Mouse (Mus musculus): ENCODE results near the gene Pcbp4. TPM values are rescaled to one million over a fixed set of nuclear protein-coding genes. Genes with fewer than 3 reads are reported as not detected.
A peak's percentile ranks its signal among the peaks of the same experiment; 100 is the strongest.

The Pcbp4 gene
- polyA plus RNA-seq, 1 experiment from 2014 or later = 299 TPM

- peak overlapping the region; percentile 68 for H3K4me2 ChIP-seq
- under 1% methylated on average over 23 of the region's 23 CpGs for WGBS
- ATAC-seq (ENCODE audit: low FRiP score) = peak; percentile 39
- H3K4me3 ChIP-seq (replicated peaks) = peak overlapping the region; percentile 38
- no peaks in the 10 kb centered on the region for H3K9me3 ChIP-seq
- no peaks in the 10 kb centered on the region for H3K36me3 ChIP-seq (replicated peaks)
- no peaks in the 10 kb centered on the region for H3K27me3 ChIP-seq
- H3K27ac ChIP-seq = peak overlapping the region; percentile 65; the same call in 1 of the 2 replicates
- peak overlapping the region; percentile 56; the same call in 1 of the 2 replicates for H3K9ac ChIP-seq
- peaks cover 66% of the 10 kb centered on the region for H3K4me1 ChIP-seq
Observed at GRCm38 (mm10) chr9:106448498-106449031, 4.5 kb upstream of the Pcbp4 start.

DNA sequence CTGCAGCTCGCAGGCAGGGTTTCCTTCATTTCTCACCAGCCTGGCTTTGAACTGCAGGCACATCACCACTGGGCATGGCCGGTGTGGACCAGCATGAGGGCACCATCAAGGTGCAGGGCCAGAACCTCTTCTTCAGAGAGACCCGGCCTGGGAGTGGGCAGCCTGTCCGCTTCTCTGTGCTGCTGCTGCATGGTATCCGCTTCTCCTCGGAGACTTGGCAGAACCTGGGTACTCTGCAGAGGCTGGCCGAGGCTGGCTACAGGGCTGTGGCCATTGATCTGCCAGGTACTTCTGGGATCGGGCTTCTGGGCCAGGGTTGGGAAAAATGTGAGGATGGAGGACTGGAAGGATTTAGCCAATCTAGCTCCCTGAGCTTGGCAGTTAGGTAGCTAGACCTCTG lies 3.1 kb upstream of the Pcbp4 start:
- Histone ChIP-seq H3K36me3 (replicated peaks) (no peaks in the 10 kb centered on the region), H3K9ac (no peak overlapping the region), H3K27me3 (no peaks in the 10 kb centered on the region), H3K4me3 (replicated peaks) (no peak overlapping the region), H3K27ac (no peak overlapping the region), H3K4me1 (peaks cover 68% of the 10 kb centered on the region), H3K9me3 (no peaks in the 10 kb centered on the region), H3K4me2 (no peak overlapping the region)
- WGBS = 88% methylated on average over 8 of the region's 8 CpGs
- no peak for ATAC-seq (ENCODE audit: low FRiP score)

DNA sequence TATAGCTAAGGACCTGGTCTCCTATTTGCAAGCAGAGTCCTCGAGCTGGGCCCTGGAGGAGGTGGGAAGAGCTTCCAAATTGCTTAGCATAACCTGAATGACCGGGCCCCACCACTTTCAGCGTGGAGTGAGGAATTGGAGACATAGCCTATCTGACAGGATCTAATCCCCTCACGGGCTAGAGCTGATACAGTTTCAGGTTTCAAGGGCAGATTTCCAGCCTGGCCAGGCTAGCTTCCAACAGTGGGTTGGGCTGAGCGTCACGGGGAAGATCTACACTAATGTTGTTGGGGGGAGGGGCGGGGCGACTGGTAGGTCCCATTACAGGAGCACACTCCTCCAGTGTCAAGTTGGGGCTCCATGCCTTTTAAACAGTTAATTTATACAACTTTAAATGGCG lies 2.4 kb upstream of the Pcbp4 start:
- Histone ChIP-seq H3K27me3 (no peaks in the 10 kb centered on the region), H3K27ac (no peak overlapping the region), H3K4me1 (peaks cover 71% of the 10 kb centered on the region), H3K4me3 (replicated peaks) (no peak overlapping the region), H3K36me3 (replicated peaks) (no peaks in the 10 kb centered on the region), H3K9ac (no peak overlapping the region), H3K4me2 (no peak overlapping the region), H3K9me3 (no peaks in the 10 kb centered on the region)
- ATAC-seq (ENCODE audit: low FRiP score) = no peak
- 28% methylated on average over 9 of the region's 9 CpGs for WGBS

DNA sequence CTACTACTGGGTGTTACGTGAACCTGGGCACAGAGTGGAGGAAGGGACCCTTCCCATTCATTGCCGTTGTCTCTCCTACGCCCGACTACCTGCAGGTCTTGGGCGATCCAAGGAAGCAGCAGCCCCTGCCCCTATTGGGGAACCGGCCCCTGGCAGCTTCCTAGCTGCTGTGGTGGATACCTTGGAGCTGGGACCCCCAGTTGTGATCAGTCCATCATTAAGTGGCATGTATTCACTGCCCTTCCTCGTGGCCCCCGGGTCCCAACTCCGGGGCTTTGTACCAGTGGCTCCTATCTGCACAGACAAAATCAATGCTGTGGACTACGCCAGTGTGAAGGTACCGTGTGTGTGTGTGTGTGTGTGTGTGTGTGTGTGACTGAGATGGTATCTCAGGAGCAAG lies 1.8 kb upstream of the Pcbp4 start:
- Histone ChIP-seq H3K4me3 (replicated peaks) (no peak overlapping the region), H3K9me3 (no peaks in the 10 kb centered on the region), H3K36me3 (replicated peaks) (no peaks in the 10 kb centered on the region), H3K9ac (no peak overlapping the region), H3K27ac (no peak overlapping the region), H3K27me3 (no peaks in the 10 kb centered on the region), H3K4me1 (peaks cover 72% of the 10 kb centered on the region), H3K4me2 (no peak overlapping the region)
- ATAC-seq (ENCODE audit: low FRiP score) = no peak
- 78% methylated on average over 11 of the region's 11 CpGs for WGBS

DNA sequence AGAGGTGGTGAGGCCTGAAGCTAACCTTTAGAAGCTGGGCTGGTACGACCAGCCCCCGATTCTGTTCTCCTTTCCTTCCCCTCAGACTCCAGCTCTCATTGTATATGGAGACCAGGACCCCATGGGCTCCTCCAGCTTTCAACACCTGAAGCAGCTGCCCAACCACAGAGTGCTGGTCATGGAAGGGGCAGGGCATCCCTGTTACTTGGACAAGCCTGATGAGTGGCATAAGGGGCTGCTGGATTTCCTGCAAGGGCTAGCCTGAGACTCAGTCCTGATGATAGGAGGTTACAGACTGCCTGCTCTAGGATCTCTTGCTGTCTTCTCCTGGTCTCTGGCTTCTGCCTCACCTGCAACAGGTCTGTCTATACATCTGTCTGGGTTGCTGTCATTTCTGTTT lies 1.2 kb upstream of the Pcbp4 start:
- WGBS = 61% methylated on average over 2 of the region's 2 CpGs
- Histone ChIP-seq H3K36me3 (replicated peaks) (peaks cover under 1% of the 10 kb centered on the region; the same call in 1 of the 2 replicates), H3K4me1 (peaks cover 76% of the 10 kb centered on the region), H3K9ac (no peak overlapping the region), H3K4me3 (replicated peaks) (no peak overlapping the region), H3K27me3 (no peaks in the 10 kb centered on the region), H3K9me3 (no peaks in the 10 kb centered on the region), H3K4me2 (peak overlapping the region; percentile 96; the same call in 1 of the 2 replicates), H3K27ac (no peak overlapping the region)
- no peak for ATAC-seq (ENCODE audit: low FRiP score)

- Histone ChIP-seq H3K9ac (peak overlapping the region; percentile 92; the same call in 1 of the 2 replicates), H3K4me3 (replicated peaks) (peak overlapping the region; percentile 78), H3K9me3 (no peaks in the 10 kb centered on the region), H3K27ac (peak overlapping the region; percentile 97), H3K4me2 (peak overlapping the region; percentile 96), H3K36me3 (replicated peaks) (peaks cover 5% of the 10 kb centered on the region; the same call in 1 of the 2 replicates), H3K4me1 (peaks cover 76% of the 10 kb centered on the region), H3K27me3 (no peaks in the 10 kb centered on the region)
- 15% methylated on average over 6 of the region's 6 CpGs for WGBS
- no peak for ATAC-seq (ENCODE audit: low FRiP score)
Observed at GRCm38 (mm10) chr9:106452351-106452750, 740 bp upstream of the Pcbp4 start.

DNA sequence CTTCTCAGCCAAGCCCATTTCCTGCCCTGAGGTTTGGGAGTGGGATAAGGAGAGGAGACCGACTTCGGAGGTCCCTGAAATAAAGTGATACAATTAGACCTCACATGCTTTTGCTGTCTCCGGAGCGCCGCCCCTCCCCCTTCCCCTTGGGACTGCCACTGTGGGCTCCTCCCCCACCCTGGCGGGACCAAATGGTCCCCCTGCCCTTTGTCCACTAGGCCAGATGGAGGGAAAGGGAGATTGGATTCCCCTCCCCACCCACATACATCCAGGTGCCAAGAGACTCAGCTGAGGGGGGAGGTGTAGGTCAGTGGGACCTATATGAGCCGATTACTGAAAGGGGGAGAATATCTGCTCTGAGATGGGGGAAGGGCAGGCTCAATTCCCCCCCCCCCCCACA lies 270 bp upstream of the Pcbp4 start:
- H3K4me2 ChIP-seq = peak overlapping the region; percentile 96
- 0% methylated on average over 7 of the region's 7 CpGs for WGBS
- H3K9me3 ChIP-seq = no peaks in the 10 kb centered on the region
- peaks cover 10% of the 10 kb centered on the region for H3K36me3 ChIP-seq (replicated peaks)
- H3K9ac ChIP-seq = peak overlapping the region; percentile 92
- H3K4me1 ChIP-seq = peaks cover 77% of the 10 kb centered on the region
- H3K4me3 ChIP-seq (replicated peaks) = peak overlapping the region; percentile 78
- ATAC-seq (ENCODE audit: low FRiP score) = peak; percentile 5; the same call in 1 of the 2 replicates
- H3K27me3 ChIP-seq = no peaks in the 10 kb centered on the region
- peak overlapping the region; percentile 97 for H3K27ac ChIP-seq

DNA sequence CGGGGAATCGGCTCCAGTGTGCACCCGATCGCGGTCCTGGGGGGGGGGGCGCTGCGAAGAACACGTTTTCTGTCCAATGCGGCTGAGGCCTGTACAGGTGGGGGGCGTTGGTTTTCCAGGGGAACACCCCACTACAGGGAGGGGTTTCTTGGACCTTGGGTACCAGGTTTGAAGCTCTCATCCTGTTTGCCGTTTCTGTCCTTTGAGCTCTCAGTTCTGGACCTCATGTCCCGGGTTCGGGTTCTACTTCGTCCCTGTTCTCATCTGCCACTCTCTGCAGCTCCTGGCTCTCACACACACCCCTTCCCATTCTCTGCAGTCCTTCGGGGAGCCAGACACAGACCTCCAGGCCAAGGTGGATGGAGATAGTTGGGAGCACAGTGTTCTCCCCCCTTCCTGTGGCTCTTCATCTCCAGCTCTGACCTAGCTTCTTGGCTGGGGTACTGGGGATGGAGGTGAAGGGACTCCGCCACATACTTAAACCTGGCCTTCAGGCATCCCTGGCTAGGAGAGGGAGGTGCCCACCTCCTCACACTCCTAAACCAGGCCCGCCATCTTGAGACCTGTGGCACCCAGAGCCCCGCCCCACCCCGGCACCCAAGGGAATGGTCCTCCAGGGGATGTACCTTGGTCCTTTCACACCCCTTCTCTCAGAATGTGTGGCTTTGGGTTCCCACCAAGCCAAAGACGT lies 1.1 kb downstream of the Pcbp4 start:
- Histone ChIP-seq H3K4me2 (peak overlapping the region; percentile 96), H3K4me1 (peaks cover 76% of the 10 kb centered on the region), H3K9me3 (no peaks in the 10 kb centered on the region), H3K27ac (peak overlapping the region; percentile 97), H3K36me3 (replicated peaks) (peaks cover 18% of the 10 kb centered on the region), H3K27me3 (no peaks in the 10 kb centered on the region), H3K4me3 (replicated peaks) (peak overlapping the region; percentile 78), H3K9ac (peak overlapping the region; percentile 92)
- WGBS = 2% methylated on average over 10 of the region's 20 CpGs
- peak; percentile 8; the same call in 1 of the 2 replicates for ATAC-seq (ENCODE audit: low FRiP score)

DNA sequence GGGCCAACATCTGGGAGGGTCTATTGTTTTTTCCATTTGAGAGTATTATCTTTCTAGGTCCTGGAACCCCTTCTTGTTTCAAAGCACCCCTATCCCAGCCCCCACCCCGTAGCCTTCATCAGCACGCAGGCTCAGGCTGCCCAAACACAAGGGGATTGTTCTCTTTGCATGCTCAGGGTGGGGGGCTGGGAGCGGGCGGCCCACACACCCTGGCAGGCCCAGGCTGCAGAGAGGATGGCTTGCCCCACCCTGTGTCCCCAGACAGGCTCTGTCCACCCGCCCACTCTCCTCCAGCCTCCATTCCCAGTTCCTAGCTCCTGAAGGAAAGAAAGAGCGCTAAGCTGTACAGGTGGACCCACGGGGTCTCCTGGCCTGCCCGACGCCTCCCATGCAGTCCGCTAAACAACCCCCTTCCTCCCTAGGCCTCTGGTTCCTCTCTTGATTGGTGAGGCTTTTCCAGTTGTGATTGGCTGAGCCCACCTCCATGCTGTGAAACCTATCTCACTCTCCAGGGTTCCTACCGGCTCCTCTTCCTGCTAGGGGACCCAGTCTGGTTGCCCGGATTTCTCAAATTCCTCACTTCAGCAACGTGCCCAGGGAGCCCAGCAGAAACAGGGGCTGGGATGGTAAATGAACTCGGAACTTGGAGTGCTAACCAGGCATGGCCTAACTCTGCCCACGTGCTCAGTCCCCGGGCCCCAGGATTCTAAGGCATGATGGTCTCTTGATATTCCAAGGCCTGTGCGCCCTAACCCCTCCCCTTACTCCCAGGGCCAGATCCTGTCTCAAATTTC lies 2.0 kb downstream of the Pcbp4 start:
- WGBS = 0% methylated on average over 17 of the region's 17 CpGs
- Histone ChIP-seq H3K9me3 (no peaks in the 10 kb centered on the region), H3K4me3 (replicated peaks) (peak overlapping the region; percentile 78), H3K27ac (peak overlapping the region; percentile 97), H3K9ac (peak overlapping the region; percentile 92), H3K36me3 (replicated peaks) (peaks cover 27% of the 10 kb centered on the region), H3K27me3 (no peaks in the 10 kb centered on the region), H3K4me2 (peak overlapping the region; percentile 96), H3K4me1 (peaks cover 84% of the 10 kb centered on the region)
- peak; percentile 36; the same call in 1 of the 2 replicates for ATAC-seq (ENCODE audit: low FRiP score)

DNA sequence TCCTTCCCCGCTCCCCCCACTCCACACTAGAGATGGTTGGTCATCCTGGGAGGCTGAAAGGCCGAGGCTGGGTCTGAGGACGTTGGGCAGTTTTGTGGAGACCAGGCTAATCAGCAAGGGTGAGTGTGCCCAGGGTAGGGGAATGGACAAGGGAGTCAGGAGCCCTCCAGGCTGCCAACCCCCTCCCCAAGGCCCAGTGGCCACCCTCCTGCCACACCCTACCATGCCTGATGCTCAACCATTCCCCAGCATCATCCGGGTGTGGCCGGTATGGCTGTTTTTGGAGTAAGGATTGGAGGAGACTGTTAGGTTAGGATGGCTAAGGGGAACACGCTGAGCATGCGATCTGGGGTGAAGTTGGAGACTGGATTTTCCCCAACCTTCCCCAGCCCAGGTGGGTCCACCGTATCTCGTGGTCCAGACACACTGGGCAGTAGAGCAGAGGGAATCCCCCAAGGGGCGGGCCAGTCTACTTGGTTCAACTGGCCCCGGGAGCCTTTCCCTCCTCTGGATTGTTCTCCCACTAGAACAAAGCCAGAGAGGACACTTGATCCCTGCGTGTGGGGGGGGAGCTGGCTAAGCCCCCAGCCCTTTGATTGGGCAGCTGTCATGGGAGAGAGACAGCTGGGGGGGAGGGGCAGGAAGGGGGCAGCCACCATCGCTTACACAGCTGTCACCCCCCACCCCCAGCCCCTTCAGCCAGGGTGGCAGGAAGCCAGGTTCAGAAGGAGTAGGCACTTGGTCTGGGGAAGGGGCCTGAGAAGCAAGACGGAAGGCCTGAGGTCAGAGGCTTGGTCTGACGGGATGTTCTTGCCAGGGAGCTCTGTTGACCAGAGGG lies 3.5 kb downstream of the Pcbp4 start:
- peak overlapping the region; percentile 78 for H3K4me3 ChIP-seq (replicated peaks)
- H3K9ac ChIP-seq = peak overlapping the region; percentile 92
- H3K36me3 ChIP-seq (replicated peaks) = peaks cover 41% of the 10 kb centered on the region
- no peaks in the 10 kb centered on the region for H3K9me3 ChIP-seq
- peak; percentile 3; the same call in 1 of the 2 replicates for ATAC-seq (ENCODE audit: low FRiP score)
- peak overlapping the region; percentile 97 for H3K27ac ChIP-seq
- 23% methylated on average over 15 of the region's 15 CpGs for WGBS
- H3K4me2 ChIP-seq = peak overlapping the region; percentile 96
- peaks cover 78% of the 10 kb centered on the region for H3K4me1 ChIP-seq
- H3K27me3 ChIP-seq = no peaks in the 10 kb centered on the region

DNA sequence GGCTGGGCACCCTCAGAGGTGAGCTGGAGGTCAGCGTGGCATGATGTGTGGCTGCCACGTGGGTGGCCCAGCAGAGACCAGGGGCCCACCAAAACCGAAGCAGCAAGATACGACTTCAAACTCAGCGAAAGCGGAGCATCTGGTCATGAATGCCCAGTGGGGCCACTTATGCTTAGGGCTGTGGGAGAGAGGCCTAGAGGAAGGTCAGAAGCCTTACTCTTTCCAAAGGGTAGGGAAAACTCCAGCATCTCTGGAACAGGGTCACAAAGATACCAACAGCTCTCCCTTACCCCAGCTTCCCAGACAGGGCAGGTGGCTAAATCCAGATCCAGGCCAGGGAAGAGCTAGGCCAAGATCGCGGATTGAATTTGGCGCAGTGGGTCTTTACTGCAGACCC lies 4.1 kb downstream of the Pcbp4 start:
- peak overlapping the region; percentile 92 for H3K9ac ChIP-seq
- H3K36me3 ChIP-seq (replicated peaks) = peaks cover 47% of the 10 kb centered on the region
- WGBS = 37% methylated on average over 9 of the region's 9 CpGs
- H3K4me3 ChIP-seq (replicated peaks) = peak overlapping the region; percentile 78
- H3K9me3 ChIP-seq = no peaks in the 10 kb centered on the region
- no peak for ATAC-seq (ENCODE audit: low FRiP score)
- H3K27ac ChIP-seq = peak overlapping the region; percentile 97
- H3K27me3 ChIP-seq = peaks cover 3% of the 10 kb centered on the region; the same call in 1 of the 2 replicates
- H3K4me1 ChIP-seq = peaks cover 71% of the 10 kb centered on the region
- peak overlapping the region; percentile 96 for H3K4me2 ChIP-seq
